Comparison of ENCODE assay signal across 13 mouse cellular contexts in genomic region chr5:140021755-140022154, GRCm38 (mm10).
DNase-seq lines count a peak whose midpoint lies in the region; ATAC-seq and TF ChIP-seq lines count a peak whose summit lies in the region.
"Had no signal": no experiment of that assay in that cellular context is flagged by ENCODE, and none has a peak within 500 bp of the region (broad histone marks: within the 10 kb centered on the region; RNA-seq: fewer than 3 reads in every experiment).

No protein-coding gene starts in this region.

- no peak for TF ChIP-seq POLR2A in olfactory bulb, adult 2 months (IDR thresholded peaks at IDR 0.05; ENCODE audit: insufficient read depth, low read depth, low read length)

- no peaks in the 10 kb centered on the region for H3K36me3 ChIP-seq in heart, embryonic 12.5 days

- no peak for TF ChIP-seq CTCF in olfactory bulb, adult 2 months (IDR thresholded peaks at IDR 0.05; ENCODE audit: insufficient read depth, low read depth, low read length)

- no peaks in the 10 kb centered on the region for H3K27me3 ChIP-seq in heart, embryonic 12.5 days (replicated peaks)

- DNase-seq in frontal cortex, postnatal 14 days (ENCODE audit: low spot score in 2 of 2): no peak
- peak; percentile 73 for DNase-seq in cerebellum, adult 11-12 months
- DNase-seq in layer of hippocampus, adult 18-20 months (ENCODE audit: low spot score in 2 of 2): peak; percentile 25 to 69
- no peak for DNase-seq in spleen, adult 18-20 months
- DNase-seq in heart, postnatal 36 days: no peak
- DNase-seq: adrenal gland, adult 2 months; B cell, adult 2 months; lung, adult 2 months; thymus, postnatal 4 days had no signal

- 69% methylated on average over 10 of the region's 10 CpGs for WGBS in olfactory bulb, adult 2 months
- WGBS in heart, embryonic 12.5 days: 66% methylated on average over 10 of the region's 10 CpGs

- ATAC-seq in frontal cortex, adult (ENCODE audit: low TSS enrichment): peak; percentile 58
- no peak for ATAC-seq in heart, embryonic 12.5 days (ENCODE audit: insufficient number of reproducible peaks, low FRiP score)

- peak overlapping the region; percentile 21; the same call in 1 of the 2 replicates for H3K27ac ChIP-seq in olfactory bulb, adult 2 months (ENCODE audit: insufficient read depth, low read depth, low read length)
- H3K27ac ChIP-seq in heart, embryonic 12.5 days (ENCODE audit: poor library complexity, severe bottlenecking): no peak overlapping the region

- H3K4me3 ChIP-seq in olfactory bulb, adult 2 months (ENCODE audit: insufficient read depth, low read depth, low read length): no peak overlapping the region
- H3K4me3 ChIP-seq in heart, embryonic 12.5 days: no peak overlapping the region

- H3K9me3 ChIP-seq in heart, embryonic 12.5 days (replicated peaks): no peaks in the 10 kb centered on the region
- H3K9me3 ChIP-seq: megakaryocyte, embryonic 14.5 days had no signal

- intact Hi-C loops in heart, postnatal 36 days (cut with DNase I): no loop called here

- H3K4me1 ChIP-seq in olfactory bulb, adult 2 months (ENCODE audit: control insufficient read depth, insufficient read depth, low read length): peaks cover 57% of the 10 kb centered on the region
- peaks cover 14% of the 10 kb centered on the region for H3K4me1 ChIP-seq in heart, embryonic 12.5 days (replicated peaks)

- no peak overlapping the region for H3K9ac ChIP-seq in heart, embryonic 12.5 days

- no peak overlapping the region for H3K4me2 ChIP-seq in heart, embryonic 12.5 days

Comparison
In these comparisons a context has a peak if more than half of its experiments do, and no peak if none do; other contexts are left out.
1. DNase-seq: peak in cerebellum, adult 11-12 months (single experiment) and layer of hippocampus, adult 18-20 months (2 of 2); none in frontal cortex, postnatal 14 days (0 of 2), spleen, adult 18-20 months (0 of 2) and heart, postnatal 36 days (0 of 2).